Mouse (Mus musculus) left cerebral cortex, adult 9 months (tissue): ENCODE results near the gene Pira2.
"Not testable (repeated sequence)": the region's sequence is repeated elsewhere in the genome, so short reads cannot be mapped to it uniquely, and the experiment has no call there.

Experiments
- DNase-seq, 2 experiments: peaks; one replicate each; pipeline ENCODE4 v3.0.0; 2022; ENCODE audit warnings: low spot score in 2 of 2

Gene Pira2

GRCm38 (mm10) chr7:3844951-3845350 is at the start of gene Pira2:
TSS of gene Pira2 (minus strand) at chr7:3845051.
- not testable (repeated sequence) for DNase-seq

GRCm38 (mm10) chr7:3875032-3875431 is 30.2 kb upstream of the Pira2 start:
- not testable (repeated sequence) for DNase-seq

DNA sequence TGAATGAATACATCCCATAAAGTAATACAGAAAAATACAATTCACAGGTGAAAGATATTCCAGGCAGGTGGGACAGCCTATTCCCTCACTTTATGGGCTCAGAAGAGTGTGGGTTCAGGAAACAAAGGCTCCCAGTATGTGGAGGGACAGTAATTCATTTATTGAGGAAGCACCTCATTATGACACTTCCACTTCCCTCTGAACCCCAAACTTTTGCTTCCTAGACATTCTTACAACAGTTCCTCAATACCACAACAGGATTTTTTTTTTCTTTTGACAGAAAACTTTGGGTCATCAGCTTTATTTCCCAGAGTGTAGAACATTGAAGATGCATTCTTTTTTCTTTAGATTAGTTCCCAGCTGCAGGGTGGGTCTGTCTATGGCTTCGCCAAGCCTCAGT is 7.0 kb downstream of the Pira2 start:
- not testable (repeated sequence) for DNase-seq

- DNase-seq: not testable (repeated sequence)
These were observed 14.2 kb downstream of the Pira2 start for GRCm38 (mm10) chr7:3830633-3831032.

GRCm38 (mm10) chr7:3825599-3825998 is 19.3 kb downstream of the Pira2 start, which contains the start of gene Gm15448:
TSS of gene Gm15448 (minus strand) at chr7:3825687.
- not testable (repeated sequence) for DNase-seq

- not testable (repeated sequence) for DNase-seq
These were observed 32.9 kb downstream of the Pira2 start for GRCm38 (mm10) chr7:3811912-3812311.

GRCm38 (mm10) chr7:3802935-3803334 is 41.9 kb downstream of the Pira2 start:
- DNase-seq: not testable (repeated sequence)

- not testable (repeated sequence) for DNase-seq
These were observed 44.9 kb downstream of the Pira2 start for GRCm38 (mm10) chr7:3799940-3800339.

DNA sequence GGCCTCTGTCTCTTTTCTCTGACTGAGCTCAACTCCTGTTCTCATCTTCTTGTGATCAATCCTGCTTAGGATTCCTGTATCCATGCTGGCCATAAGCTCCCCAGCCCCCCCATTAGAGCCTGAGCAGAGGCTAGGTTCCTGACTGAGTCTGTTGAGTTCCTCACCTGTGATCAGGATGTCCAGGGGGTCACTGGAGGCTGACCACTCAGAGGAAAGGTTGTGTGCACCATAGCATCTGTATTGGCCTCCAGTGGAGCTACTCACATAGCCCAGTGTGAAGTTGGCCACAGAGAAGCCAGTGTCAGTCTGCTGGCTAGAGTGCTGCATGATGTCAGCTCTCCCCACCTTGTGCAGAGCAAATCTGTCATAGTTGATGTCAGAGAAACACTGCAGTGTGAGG is 48.6 kb downstream of the Pira2 start:
- not testable (repeated sequence) for DNase-seq
